Mouse (Mus musculus): ENCODE data around the gene Slc5a11.

Gene Slc5a11

DNA sequence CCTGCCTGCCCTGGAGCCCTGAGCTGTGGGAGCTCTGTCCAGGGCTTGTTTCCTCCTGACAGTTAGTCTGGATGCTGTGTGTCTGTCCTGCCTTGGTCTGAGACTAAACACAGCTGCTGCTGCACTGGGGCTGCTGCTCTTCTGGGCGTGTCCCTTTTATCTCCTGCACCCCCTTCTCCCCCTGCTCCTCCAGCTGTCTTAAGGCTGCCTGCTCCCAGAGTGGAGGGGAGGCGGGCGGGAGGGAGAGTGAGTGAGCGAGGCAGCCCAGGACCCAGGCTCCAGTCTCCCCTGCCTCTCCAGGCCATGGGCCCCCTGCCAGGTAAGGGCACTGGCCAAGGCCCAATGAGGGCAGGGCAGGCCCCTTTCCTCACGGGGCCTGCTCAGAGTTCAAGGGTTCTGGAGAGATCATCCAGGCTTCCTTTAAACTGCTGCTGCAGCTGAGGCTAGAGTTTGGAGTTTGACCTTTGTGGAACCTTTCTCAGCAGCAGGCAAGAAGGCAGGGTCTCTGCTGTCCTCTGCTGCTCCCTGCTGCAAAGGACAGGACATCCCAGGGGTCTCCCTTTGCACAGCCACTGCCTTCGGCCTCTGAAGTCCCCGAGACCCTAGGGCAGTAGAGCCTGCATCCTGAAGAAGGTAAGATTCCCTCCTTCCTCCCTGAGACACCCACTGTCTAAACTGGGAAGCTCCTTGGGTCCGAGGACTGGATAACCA is at the start of gene Slc5a11:
Slc5a11 (plus strand) TSS at position 416 of the 711 bp plus-strand sequence.
- CTCF ChIA-PET = no interaction called here

- CTCF ChIA-PET = no interaction called here
Measured at GRCm38 (mm10) chr7:123167436-123167835, 47.1 kb upstream of the Slc5a11 start.

GRCm38 (mm10) chr7:123169618-123170017 is 45.0 kb upstream of the Slc5a11 start:
- CTCF ChIA-PET = no interaction called here

- CTCF ChIA-PET = interaction anchor here (0.6 kb wide), 1 partner anchor 622 kb away, joined by 8 read pairs; no protein-coding TSS in a partner anchor
Measured at GRCm38 (mm10) chr7:123172101-123172500, 42.5 kb upstream of the Slc5a11 start.

DNA sequence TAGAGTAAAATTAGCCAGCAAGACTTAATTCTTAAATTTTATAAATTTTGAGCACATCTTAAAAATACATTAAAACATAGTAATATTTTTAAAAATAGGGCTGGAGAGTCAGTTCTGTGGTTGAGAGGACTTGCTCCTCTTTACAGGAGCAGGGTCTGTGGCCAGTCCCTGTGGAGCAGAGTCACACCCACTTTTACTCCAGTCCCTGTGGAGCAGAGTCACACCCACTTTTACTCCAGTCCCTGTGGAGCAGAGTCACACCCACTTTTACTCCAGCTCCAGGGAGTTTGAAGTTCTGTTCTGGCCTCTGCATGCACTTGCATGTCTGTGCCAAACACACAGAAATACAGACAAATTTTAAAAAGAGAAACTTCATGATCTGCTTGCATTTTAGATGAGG is 37.4 kb upstream of the Slc5a11 start:
- CTCF ChIA-PET = no interaction called here

DNA sequence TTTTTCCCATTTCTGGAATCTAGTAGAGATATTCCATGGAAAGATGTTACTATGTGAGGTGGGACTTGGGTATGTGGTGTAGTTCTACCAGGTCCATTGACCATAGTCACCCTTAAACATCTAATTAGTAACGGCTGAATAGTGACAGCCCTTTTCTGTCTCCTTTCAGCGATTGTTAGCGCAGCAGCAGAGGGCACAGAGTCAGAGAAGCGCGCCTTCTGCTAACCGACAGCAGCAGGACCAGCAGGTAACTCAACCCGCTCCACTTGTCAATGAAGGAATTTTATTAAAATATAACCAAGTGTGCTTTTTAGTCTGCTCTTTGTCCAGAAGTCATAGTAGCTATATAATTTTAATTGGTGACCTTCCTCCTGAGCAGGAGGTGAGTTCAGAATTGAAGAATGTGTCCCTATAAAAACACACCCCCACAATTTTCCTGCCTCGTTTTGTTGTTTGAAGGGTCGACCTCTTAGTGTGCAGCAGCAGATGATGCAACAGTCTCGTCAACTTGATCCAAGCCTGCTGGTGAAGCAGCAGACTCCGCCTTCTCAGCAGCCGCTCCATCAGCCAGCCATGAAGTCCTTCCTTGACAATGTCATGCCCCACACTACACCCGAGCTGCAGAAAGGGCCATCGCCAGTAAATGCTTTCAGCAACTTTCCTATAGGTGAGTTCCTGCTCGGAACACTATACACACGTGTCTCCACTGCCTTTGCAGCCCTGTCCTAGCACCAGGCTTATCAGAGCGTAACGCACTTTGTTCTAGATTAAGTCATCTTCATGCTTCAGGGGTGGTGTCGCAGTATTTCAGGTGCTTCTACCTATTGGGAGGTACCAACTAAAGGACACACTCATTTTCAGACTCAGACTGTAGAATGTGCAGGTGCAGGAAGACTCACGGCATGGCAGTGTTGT is 32.5 kb upstream of the Slc5a11 start:
- CTCF ChIA-PET = no interaction called here

DNA sequence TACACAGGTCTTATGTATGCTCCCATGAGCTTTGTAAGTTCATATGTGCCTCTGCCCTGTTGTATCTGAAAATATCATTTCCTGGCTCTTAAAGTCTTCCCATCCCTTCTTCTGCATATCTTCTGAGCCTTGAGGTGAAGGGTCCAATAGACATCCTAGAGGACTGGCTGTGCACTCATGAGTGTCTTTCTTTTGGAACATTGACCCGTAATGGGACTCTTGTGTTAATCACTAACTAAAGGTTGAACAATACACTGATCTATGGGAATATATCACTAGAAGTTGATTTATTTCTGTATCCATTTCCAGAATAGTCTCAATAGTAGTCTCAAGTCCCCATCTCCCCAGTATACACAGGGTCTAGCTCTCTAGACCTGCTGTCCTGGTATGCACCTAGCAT is 29.7 kb upstream of the Slc5a11 start:
- CTCF ChIA-PET = no interaction called here

GRCm38 (mm10) chr7:123186463-123186862 is 28.1 kb upstream of the Slc5a11 start:
- CTCF ChIA-PET = no interaction called here

GRCm38 (mm10) chr7:123187246-123187645 is 27.3 kb upstream of the Slc5a11 start:
- CTCF ChIA-PET = no interaction called here

DNA sequence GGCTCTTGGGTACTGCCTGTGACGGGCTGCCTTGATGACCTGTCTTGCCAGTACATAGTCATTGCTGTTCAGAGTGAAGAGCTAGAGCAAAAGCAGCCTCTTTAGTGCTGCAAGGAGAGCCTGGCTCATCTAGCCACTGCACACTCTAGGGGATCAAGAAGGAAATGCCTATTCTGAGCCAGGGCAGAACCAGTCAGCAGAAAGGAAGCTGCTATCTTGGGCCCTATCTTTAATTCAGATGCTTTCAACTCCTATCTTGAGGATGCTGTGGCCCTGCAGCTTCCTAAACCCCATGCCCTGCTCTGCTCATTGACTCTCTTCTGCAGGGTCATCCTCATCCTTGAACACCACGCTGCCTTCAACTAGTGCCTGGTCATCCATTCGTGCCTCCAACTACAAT is 26.1 kb upstream of the Slc5a11 start:
- CTCF ChIA-PET = no interaction called here

- CTCF ChIA-PET = no interaction called here
Measured at GRCm38 (mm10) chr7:123189762-123190161, 24.8 kb upstream of the Slc5a11 start.

GRCm38 (mm10) chr7:123191731-123192130 is 22.8 kb upstream of the Slc5a11 start:
- CTCF ChIA-PET = no interaction called here

DNA sequence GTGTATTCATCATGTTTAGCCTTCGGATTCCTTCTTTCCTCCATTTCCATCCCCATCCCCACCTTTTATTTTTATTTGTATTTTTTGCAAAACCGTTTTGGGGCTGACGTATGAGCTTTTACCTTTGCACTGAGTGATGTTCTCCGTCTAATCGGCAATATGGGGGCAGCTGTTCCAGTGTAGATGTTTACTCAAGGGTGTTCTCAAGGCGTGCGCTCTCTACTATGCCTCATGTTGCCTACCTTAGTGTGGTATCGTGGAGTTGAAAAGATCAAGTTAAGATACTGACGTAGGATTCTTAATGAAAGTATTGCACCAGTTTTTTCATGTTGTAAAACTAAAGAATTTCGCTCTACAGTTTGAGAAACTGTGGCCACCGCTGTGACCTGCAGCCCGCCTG is 21.4 kb upstream of the Slc5a11 start:
- CTCF ChIA-PET = no interaction called here

DNA sequence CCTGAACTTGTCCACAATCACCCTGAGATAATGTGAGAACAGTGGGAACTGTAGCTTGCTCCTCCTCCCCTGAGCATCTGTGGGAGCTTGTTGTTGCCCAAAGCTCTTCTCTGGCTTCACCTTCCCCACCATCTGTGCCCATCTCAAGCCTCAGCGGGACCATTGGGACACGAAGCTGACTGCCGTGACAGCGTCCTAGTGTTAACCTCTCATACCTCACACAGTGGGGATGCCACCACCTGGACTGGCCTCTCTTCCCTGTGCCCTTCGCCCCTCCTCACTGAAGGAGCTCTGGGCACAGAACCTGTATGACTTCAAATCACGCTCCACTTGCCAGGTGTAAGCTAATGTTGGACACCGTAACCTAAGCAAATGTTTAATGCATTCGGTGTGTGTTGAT is 19.9 kb upstream of the Slc5a11 start:
- CTCF ChIA-PET = no interaction called here

DNA sequence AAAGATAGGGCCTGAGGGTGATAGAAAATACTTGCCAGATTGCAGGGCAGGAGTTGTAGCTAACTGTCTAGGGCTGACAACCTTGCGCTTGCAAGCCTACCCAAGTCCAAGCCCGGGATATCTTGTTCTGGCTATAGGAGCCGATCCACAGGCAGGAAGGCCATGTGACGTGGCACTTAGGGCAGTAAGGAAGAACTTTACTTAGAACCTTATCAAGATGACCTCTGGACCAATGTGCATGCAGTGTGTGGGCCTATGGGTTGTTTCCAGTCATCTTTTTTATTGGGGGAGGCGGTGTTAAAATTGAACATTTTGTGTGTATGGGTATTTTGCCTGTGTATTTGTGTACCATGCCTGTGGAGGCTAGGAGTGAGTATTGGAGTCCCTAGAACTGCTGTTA is 18.1 kb upstream of the Slc5a11 start:
- CTCF ChIA-PET = no interaction called here

- CTCF ChIA-PET = no interaction called here
Measured at GRCm38 (mm10) chr7:123198695-123199094, 15.9 kb upstream of the Slc5a11 start.

DNA sequence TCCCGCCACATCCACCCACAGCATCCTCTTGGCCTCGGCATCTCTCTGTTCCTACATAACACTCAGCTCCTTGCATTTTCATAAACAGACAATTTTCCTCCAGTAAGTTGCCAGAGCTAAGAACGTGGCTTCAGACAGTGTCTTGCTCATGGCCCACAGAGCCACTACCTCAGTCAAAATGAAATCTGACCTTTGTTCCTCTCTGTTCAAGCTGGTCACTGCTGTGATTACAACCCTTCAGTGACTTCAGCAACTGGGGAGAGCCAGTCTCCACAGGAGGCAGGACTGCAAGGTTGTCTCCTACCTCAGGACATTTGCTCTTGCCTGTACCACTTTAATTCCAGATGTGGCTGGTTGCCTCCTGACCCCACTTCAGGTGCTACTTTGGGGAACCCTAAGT is 15.4 kb upstream of the Slc5a11 start:
- CTCF ChIA-PET = no interaction called here

- CTCF ChIA-PET = no interaction called here
Measured at GRCm38 (mm10) chr7:123199656-123200206, 14.8 kb upstream of the Slc5a11 start.

DNA sequence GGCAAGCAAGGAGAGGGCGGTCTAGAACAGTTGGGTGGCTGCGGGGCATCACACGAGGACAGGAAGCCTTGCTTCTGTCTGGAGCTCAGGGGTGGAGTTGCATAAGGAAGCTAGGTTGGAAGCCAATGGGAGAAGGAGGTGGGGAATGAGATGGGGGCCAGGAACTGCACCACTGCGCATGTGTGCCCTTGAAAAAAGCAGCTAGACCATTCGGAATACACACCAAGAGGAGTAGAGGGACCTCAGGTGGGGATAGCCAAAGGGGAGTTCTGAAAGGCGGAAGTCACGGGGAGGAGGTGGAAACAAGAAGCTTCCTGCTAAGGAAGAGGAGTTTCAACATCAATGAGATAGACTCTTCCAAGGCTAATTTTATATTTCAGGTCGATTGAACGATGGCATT is 13.9 kb upstream of the Slc5a11 start:
- CTCF ChIA-PET = no interaction called here

GRCm38 (mm10) chr7:123205261-123205660 is 9.3 kb upstream of the Slc5a11 start:
- CTCF ChIA-PET = interaction anchor here (1.0 kb wide), 1 partner anchor 260 kb away, joined by 3 read pairs; no protein-coding TSS in a partner anchor

DNA sequence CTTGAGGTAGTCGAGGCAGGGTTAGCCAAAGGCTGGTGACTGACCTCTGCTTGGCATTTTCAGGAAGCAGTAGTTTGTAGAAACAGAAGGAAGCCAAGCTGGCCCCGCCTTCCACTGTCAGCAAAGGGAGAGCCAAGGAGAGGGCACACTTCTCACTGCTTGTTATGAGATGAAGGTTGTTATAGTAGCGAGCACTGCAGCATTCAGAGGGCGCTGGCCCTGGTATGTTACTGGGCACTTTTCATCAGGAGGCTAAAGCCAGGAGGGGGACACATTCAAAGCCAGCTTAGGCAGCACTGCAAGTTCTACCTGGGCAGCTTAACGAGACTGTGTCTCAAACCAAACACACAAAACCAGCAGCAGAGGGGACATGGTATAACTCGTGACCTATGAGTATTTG is 7.0 kb upstream of the Slc5a11 start:
- CTCF ChIA-PET = interaction anchor here (0.7 kb wide), 1 partner anchor 60 kb away, joined by 4 read pairs; no protein-coding TSS in a partner anchor

- CTCF ChIA-PET = no interaction called here
Measured at GRCm38 (mm10) chr7:123209864-123210263, 4.7 kb upstream of the Slc5a11 start.

DNA sequence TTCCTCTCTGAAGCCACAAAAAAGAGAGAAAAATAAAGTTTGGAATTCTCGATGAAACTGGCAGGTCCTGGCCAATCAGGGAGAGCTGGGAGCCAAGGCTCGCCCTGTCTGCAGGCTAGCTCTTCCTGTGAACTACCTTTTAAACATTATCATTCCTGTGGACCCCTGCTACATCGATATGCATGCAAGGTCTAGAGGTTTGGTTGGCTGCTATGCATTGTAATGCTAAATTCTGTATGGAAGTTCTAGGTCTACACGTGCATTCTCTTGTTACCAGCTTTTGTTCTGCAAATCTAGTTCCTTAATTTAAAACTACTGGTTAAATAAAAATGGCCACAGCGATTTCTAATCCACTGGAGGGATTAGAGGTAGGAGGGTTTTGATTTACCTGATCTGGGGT is 3.1 kb upstream of the Slc5a11 start:
- CTCF ChIA-PET = no interaction called here

All from spleen, embryonic (tissue).